Mouse (Mus musculus): ENCODE data around the gene Tmem238l. TPM values are rescaled to one million over a fixed set of nuclear protein-coding genes. Genes with fewer than 3 reads are reported as not detected.

The Tmem238l gene
- polyA plus RNA-seq, 1 experiment: not detected

- no peak overlapping the region for H3K27ac ChIP-seq (ENCODE audit: control insufficient read depth, insufficient read depth, low read depth, low read length, poor library complexity)
- no peak overlapping the region for H3K4me3 ChIP-seq (replicated peaks; ENCODE audit: control insufficient read depth, low read depth, low read length)
- H3K4me1 ChIP-seq (ENCODE audit: control insufficient read depth, insufficient read depth, low read length): no peaks in the 10 kb centered on the region
- TF ChIP-seq CTCF (IDR thresholded peaks at IDR 0.05; ENCODE audit: control insufficient read depth, insufficient read depth, low read length) (no peak), POLR2A (IDR thresholded peaks at IDR 0.05; ENCODE audit: borderline replicate concordance, control insufficient read depth, low read depth, low read length) (no peak)
- 79% methylated on average over 1 of the region's 1 CpGs for WGBS
Observed at GRCm38 (mm10) chr11:66963462-66963861, 7.0 kb downstream of the Tmem238l start.

GRCm38 (mm10) chr11:66966500-66967116, 10.2 kb downstream of the Tmem238l start:
- Histone ChIP-seq H3K27ac (ENCODE audit: control insufficient read depth, insufficient read depth, low read depth, low read length, poor library complexity) (no peak overlapping the region), H3K4me1 (ENCODE audit: control insufficient read depth, insufficient read depth, low read length) (no peaks in the 10 kb centered on the region), H3K4me3 (replicated peaks; ENCODE audit: control insufficient read depth, low read depth, low read length) (no peak overlapping the region)
- 19% methylated on average over 7 of the region's 7 CpGs for WGBS
- no peak for TF ChIP-seq POLR2A (IDR thresholded peaks at IDR 0.05; ENCODE audit: borderline replicate concordance, control insufficient read depth, low read depth, low read length)
- TF ChIP-seq CTCF (IDR thresholded peaks at IDR 0.05; ENCODE audit: control insufficient read depth, insufficient read depth, low read length): no peak

DNA sequence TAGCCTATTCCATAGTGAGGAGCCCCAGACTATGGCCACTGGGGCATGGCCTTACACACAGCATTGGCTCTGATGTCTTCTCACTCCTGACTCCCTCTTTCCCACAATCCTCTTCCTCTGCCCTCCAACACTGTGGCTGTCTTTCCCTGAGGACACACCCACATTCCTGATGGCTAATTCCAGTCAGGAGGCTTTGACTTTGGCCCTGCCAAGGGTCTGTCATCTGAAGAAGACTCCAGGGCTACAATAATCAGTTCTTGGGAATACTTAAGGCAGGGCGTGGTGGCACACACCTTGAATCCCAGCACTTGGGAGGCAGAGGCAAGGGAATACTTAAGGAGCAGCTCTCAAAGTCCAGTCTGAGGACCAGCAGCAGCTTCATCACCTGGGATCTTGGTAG, 12.1 kb downstream of the Tmem238l start:
- no peaks in the 10 kb centered on the region for H3K4me1 ChIP-seq (ENCODE audit: control insufficient read depth, insufficient read depth, low read length)
- no peak overlapping the region for H3K27ac ChIP-seq (ENCODE audit: control insufficient read depth, insufficient read depth, low read depth, low read length, poor library complexity)
- TF ChIP-seq CTCF (IDR thresholded peaks at IDR 0.05; ENCODE audit: control insufficient read depth, insufficient read depth, low read length): no peak
- no peak for TF ChIP-seq POLR2A (IDR thresholded peaks at IDR 0.05; ENCODE audit: borderline replicate concordance, control insufficient read depth, low read depth, low read length)
- H3K4me3 ChIP-seq (replicated peaks; ENCODE audit: control insufficient read depth, low read depth, low read length): no peak overlapping the region
- WGBS: 65% methylated on average over 1 of the region's 1 CpGs

DNA sequence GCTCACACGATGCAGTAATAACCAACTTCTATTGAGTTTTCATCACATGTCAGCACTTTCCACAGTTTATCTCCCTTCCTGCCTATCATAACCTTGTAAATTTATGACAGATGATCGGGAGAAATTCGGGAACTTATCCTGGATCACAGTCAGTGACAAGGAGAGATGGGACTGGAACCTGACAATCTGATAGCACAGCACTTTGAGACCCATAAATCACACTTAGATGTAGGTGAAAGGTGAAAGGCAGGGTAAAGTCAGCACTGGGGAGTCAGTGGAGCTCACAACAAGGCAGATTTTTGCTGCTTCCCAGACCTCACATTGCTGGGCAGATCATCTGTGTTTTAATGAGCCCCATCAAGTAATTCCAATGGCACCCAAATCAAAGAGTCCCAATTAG, 17.1 kb downstream of the Tmem238l start:
- TF ChIP-seq CTCF (IDR thresholded peaks at IDR 0.05; ENCODE audit: control insufficient read depth, insufficient read depth, low read length): no peak
- Histone ChIP-seq H3K4me3 (replicated peaks; ENCODE audit: control insufficient read depth, low read depth, low read length) (no peak overlapping the region), H3K27ac (ENCODE audit: control insufficient read depth, insufficient read depth, low read depth, low read length, poor library complexity) (no peak overlapping the region), H3K4me1 (ENCODE audit: control insufficient read depth, insufficient read depth, low read length) (no peaks in the 10 kb centered on the region)
- WGBS: 69% methylated on average over 3 of the region's 3 CpGs

- WGBS: 75% methylated on average over 7 of the region's 7 CpGs
- TF ChIP-seq POLR2A (IDR thresholded peaks at IDR 0.05; ENCODE audit: borderline replicate concordance, control insufficient read depth, low read depth, low read length) (no peak), CTCF (IDR thresholded peaks at IDR 0.05; ENCODE audit: control insufficient read depth, insufficient read depth, low read length) (no peak)
- Histone ChIP-seq H3K27ac (ENCODE audit: control insufficient read depth, insufficient read depth, low read depth, low read length, poor library complexity) (no peak overlapping the region), H3K4me1 (ENCODE audit: control insufficient read depth, insufficient read depth, low read length) (no peaks in the 10 kb centered on the region), H3K4me3 (replicated peaks; ENCODE audit: control insufficient read depth, low read depth, low read length) (no peak overlapping the region)
Observed at GRCm38 (mm10) chr11:66975606-66976330, 19.3 kb downstream of the Tmem238l start.

DNA sequence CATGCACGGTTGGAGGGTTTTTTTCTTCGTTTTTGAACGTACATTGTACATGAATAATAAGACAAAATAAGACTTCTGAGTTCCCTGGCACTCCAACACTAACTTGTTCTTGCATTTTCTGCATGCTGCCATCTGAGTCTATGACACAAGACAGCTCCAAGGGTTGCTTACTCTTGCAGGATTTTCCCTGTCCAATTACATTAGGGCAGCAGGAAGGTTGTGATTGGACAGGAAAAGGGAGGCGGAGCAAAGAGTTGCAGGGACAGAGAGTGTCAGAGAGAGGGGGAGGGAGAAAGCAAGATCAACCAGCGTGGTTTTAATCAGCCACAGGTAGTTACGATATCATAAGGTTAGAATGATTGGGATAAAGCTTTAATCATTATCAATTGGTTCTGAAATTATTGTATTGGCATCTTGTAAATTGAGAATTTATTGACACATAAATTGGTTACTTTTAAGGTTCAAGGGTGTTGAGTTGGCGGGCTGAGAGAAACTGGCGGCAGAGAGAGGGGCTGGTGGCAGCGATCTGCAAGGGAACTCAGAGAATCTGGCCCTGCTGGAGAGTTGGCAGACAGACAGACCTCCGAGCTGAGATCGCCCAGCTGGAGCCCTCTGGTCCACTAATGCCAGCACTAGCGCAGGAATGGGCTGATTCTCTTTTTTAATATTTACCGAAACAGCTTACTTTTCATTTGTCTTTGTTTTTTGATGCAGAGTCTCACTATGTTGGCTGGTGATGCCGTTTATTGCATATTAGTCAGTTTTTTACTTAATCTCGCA, 25.1 kb downstream of the Tmem238l start:
- Histone ChIP-seq H3K4me1 (ENCODE audit: control insufficient read depth, insufficient read depth, low read length) (no peaks in the 10 kb centered on the region), H3K27ac (ENCODE audit: control insufficient read depth, insufficient read depth, low read depth, low read length, poor library complexity) (no peak overlapping the region), H3K4me3 (replicated peaks; ENCODE audit: control insufficient read depth, low read depth, low read length) (no peak overlapping the region)
- WGBS: 75% methylated on average over 15 of the region's 15 CpGs
- TF ChIP-seq CTCF (IDR thresholded peaks at IDR 0.05; ENCODE audit: control insufficient read depth, insufficient read depth, low read length): no peak
- TF ChIP-seq POLR2A (IDR thresholded peaks at IDR 0.05; ENCODE audit: borderline replicate concordance, control insufficient read depth, low read depth, low read length): no peak

- WGBS: 19% methylated on average over 6 of the region's 6 CpGs
- Histone ChIP-seq H3K4me1 (ENCODE audit: control insufficient read depth, insufficient read depth, low read length) (no peaks in the 10 kb centered on the region), H3K4me3 (replicated peaks; ENCODE audit: control insufficient read depth, low read depth, low read length) (no peak overlapping the region), H3K27ac (ENCODE audit: control insufficient read depth, insufficient read depth, low read depth, low read length, poor library complexity) (no peak overlapping the region)
- TF ChIP-seq CTCF (IDR thresholded peaks at IDR 0.05; ENCODE audit: control insufficient read depth, insufficient read depth, low read length): peak; percentile 48; the same call in 1 of the 2 replicates
- no peak for TF ChIP-seq POLR2A (IDR thresholded peaks at IDR 0.05; ENCODE audit: borderline replicate concordance, control insufficient read depth, low read depth, low read length)
Observed at GRCm38 (mm10) chr11:66982794-66983193, 26.4 kb downstream of the Tmem238l start.

- Histone ChIP-seq H3K27ac (ENCODE audit: control insufficient read depth, insufficient read depth, low read depth, low read length, poor library complexity) (no peak overlapping the region), H3K4me3 (replicated peaks; ENCODE audit: control insufficient read depth, low read depth, low read length) (no peak overlapping the region), H3K4me1 (ENCODE audit: control insufficient read depth, insufficient read depth, low read length) (no peaks in the 10 kb centered on the region)
- TF ChIP-seq CTCF (IDR thresholded peaks at IDR 0.05; ENCODE audit: control insufficient read depth, insufficient read depth, low read length) (no peak), POLR2A (IDR thresholded peaks at IDR 0.05; ENCODE audit: borderline replicate concordance, control insufficient read depth, low read depth, low read length) (no peak)
- 69% methylated on average over 11 of the region's 11 CpGs for WGBS
Observed at GRCm38 (mm10) chr11:66983422-66984164, 27.2 kb downstream of the Tmem238l start.
